Mouse (Mus musculus) embryonic fibroblast, embryonic 13.5 days (primary cell): Measurements from ENCODE around the gene Lrrc4c.

Experiments
- CTCF ChIP-seq: IDR thresholded peaks from 2 replicates; pipeline ENCODE4 v1.5.1; 2011; ENCODE audit warnings: mild to moderate bottlenecking, control low read depth, low read length, moderate library complexity, borderline replicate concordance; ENCODE audit not compliant: insufficient read depth
- POLR2A ChIP-seq: IDR thresholded peaks from 2 replicates; pipeline ENCODE4 v1.6.1; 2011; ENCODE audit warnings: low read depth, mild to moderate bottlenecking, control low read depth, low read length, moderate library complexity

DNA sequence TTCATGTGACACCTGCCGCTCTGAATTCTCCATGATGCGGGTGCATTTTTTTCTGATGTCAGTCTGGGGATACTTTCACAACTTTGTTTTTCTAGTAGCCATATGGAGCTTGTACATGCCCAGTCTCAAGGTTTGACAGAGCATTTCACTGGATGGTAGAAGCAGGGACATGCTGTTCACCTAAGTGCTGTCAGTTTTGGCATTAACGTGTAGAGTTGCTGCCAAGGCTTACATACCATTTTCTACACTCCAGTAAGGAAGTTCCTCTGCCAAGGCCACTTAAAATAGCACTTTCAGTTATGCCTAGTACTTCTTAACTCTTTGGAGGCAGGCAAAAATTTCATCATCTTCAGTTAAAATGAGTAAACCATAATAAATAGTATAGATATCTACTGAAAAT lies 915.0 kb downstream of the Lrrc4c start:
- TF ChIP-seq CTCF, result no peak
- no peak for TF ChIP-seq POLR2A
